Mouse (Mus musculus) forebrain, embryonic 14.5 days (tissue): ENCODE results near the gene Cnih2. TPM values are rescaled to one million over a fixed set of nuclear protein-coding genes. Genes with fewer than 3 reads are reported as not detected.

ENCODE experiments used
- ATAC-seq: fragments of 200-750 bp; cut with Nextera tagmentation; 2 replicates; pipeline ENCODE4 v1.8.0; 2017; ENCODE audit warnings: mild to moderate bottlenecking, moderate library complexity
- DNase-seq: peaks from one replicate; pipeline ENCODE4 v3.0.0-alpha.2; 2015; ENCODE audit warnings: low spot score
- H3K27ac ChIP-seq: fragments of 300-500 bp; sonication (generic); 2 replicates; pipeline ENCODE4 v1.5.1; 2014; ENCODE audit warnings: low read depth, mild to moderate bottlenecking, control low read depth, low read length, moderate library complexity
- H3K27me3 ChIP-seq: fragments of 300-500 bp; sonication (generic); replicated peaks from 2 replicates; pipeline ENCODE4 v1.6.1; 2014; ENCODE audit warnings: low read length, control low read depth, mixed read lengths; ENCODE audit not compliant: control insufficient read depth, insufficient read depth
- H3K36me3 ChIP-seq: fragments of 300-500 bp; sonication (generic); 2 replicates; pipeline ENCODE4 v1.6.1; 2014; ENCODE audit warnings: low read length, control low read depth; ENCODE audit not compliant: control insufficient read depth, insufficient read depth
- H3K4me1 ChIP-seq: fragments of 300-500 bp; sonication (generic); 2 replicates; pipeline ENCODE4 v1.6.1; 2014; ENCODE audit warnings: antibody characterized with exemption, low read length, control low read depth; ENCODE audit not compliant: control insufficient read depth, insufficient read depth
- H3K4me2 ChIP-seq: fragments of 300-500 bp; sonication (generic); 2 replicates; pipeline ENCODE4 v1.6.1; 2014; ENCODE audit warnings: mild to moderate bottlenecking, control low read depth, low read length
- H3K4me3 ChIP-seq: fragments of 300-500 bp; sonication (generic); 2 replicates; pipeline ENCODE4 v1.5.1; 2014; ENCODE audit warnings: low read depth, low read length, control low read depth
- H3K9ac ChIP-seq: fragments of 300-500 bp; sonication (generic); 2 replicates; pipeline ENCODE4 v1.6.1; 2014; ENCODE audit warnings: mild to moderate bottlenecking, low read length, control low read depth, moderate library complexity
- H3K9me3 ChIP-seq: fragments of 300-500 bp; sonication (generic); replicated peaks from 2 replicates; pipeline ENCODE4 v1.6.1; 2016; ENCODE audit warnings: low read length, control low read depth, mixed read lengths; ENCODE audit not compliant: control insufficient read depth
- WGBS: fragments of 180-500 bp; shearing (Covaris S2); extraction: QIAGEN DNeasy Blood & Tissue Kit; methylation state at CpG from one replicate; pipeline ENCODE4 v1.1.7; 2014; 5-methylcytosine and 5-hydroxymethylcytosine counted together
- polyA plus RNA-seq: library from polyadenylated mRNA; unstranded; fragments of >200 nt; fragmentation: Nextera tagmentation; extraction: Ambion mirVana; gene quantifications from 2 replicates; pipeline ENCODE4 v1.2.1, GENCODE M21; 2014

The Cnih2 gene
- polyA plus RNA-seq, 1 experiment from 2014 or later: 370 TPM

DNA sequence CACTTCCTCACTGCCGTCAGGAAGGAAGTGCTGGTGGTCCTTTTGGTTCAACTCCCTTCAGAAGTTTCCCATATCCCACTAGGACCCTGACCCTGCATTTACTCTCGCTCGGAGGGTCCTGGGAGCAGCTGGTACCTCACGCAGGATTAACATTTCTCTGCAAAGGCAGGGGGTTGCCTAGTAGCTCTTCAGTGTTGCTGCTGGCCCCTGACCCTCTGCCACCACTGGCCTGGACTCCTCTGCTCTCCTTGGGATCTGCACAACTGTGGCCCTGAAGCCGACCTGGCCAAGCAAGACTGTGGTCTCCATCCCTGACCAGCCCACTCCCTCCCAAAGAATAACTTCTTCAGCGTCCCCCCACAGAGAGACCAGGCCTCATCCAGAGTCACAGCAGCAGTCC is 49.0 kb downstream of the Cnih2 start:
- ATAC-seq (no peak), DNase-seq (no peak)
- no peaks in the 10 kb centered on the region for H3K4me1 ChIP-seq
- WGBS: 71% methylated on average over 6 of the region's 6 CpGs
- H3K4me2 ChIP-seq: no peak overlapping the region
- no peak overlapping the region for H3K9ac ChIP-seq
- no peak overlapping the region for H3K4me3 ChIP-seq
- peaks cover 39% of the 10 kb centered on the region for H3K36me3 ChIP-seq
- H3K27ac ChIP-seq: no peak overlapping the region
- no peaks in the 10 kb centered on the region for H3K9me3 ChIP-seq
- H3K27me3 ChIP-seq: peaks cover 33% of the 10 kb centered on the region

DNA sequence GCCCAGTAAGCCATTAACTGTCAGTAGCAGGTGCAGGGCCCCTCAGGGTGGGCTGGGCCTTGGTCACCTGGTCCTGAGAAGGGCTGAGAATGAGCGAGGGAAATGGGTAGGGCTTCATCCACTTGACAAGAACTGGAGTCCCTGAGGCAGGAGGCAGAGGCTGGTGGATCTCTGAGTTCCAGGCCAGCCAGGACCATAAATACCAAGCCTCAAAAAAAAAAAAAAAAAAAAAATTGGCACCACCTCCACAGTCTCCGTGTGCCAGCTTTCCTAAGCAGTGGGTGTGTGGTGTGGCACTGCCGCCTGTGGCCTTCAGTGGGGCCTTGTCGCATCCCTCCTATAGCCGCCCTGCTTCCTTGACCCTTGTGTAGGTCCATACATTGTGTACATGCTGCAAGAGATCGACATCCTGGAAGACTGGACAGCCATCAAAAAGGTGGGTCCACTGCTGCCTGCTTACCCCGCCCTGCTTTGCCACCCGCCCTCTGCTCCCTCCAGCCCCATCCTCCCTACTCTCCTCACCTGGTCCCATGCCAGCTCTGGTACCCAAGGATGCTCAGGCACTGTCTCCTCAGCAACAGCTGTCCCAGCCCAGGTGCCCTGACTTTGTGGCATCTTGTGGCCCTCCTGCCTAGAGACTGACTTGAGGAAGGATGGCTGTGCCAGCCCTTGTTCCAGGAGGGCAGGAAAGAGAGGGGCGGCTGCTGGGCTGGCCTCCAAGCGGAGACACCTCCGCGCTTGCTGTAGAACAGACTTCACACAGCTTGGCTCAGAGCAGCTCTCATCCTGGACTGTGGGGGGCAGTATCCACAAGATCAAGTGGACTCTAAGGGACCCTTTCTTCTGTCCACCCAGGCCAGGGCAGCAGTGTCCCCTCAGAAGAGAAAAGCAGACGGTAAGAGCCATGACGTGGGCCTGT is 49.9 kb downstream of the Cnih2 start:
- Histone ChIP-seq H3K4me3 (no peak overlapping the region), H3K27ac (no peak overlapping the region), H3K9ac (no peak overlapping the region), H3K4me1 (no peaks in the 10 kb centered on the region), H3K36me3 (peaks cover 42% of the 10 kb centered on the region), H3K9me3 (no peaks in the 10 kb centered on the region), H3K27me3 (peaks cover 30% of the 10 kb centered on the region), H3K4me2 (no peak overlapping the region)
- no peak for ATAC-seq
- DNase-seq: no peak
- 79% methylated on average over 14 of the region's 14 CpGs for WGBS

DNA sequence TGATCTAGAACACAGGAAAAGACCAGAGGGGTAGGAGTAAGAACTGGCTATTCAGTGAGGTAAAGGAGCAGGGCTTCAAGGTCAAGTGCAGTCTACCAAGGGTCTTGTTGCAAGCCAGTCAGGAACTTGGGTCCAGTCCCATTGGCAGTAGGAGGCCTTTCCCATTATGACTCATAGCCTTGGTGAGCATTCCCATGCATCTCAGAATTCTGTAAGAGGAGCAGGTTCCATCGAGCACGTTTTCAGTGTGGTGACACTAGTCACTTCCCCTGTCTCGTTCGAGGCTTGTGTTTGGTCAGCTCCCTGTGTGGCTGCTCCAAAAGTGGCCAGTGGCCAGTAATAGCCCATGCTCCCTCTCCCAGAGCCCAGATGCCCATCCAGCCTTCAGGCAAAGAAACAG is 52.8 kb downstream of the Cnih2 start:
- ATAC-seq: no peak
- no peak overlapping the region for H3K27ac ChIP-seq
- no peak overlapping the region for H3K4me2 ChIP-seq
- H3K27me3 ChIP-seq: peaks cover 4% of the 10 kb centered on the region; the same call in 1 of the 2 replicates
- no peak overlapping the region for H3K9ac ChIP-seq
- H3K4me3 ChIP-seq: no peak overlapping the region
- WGBS: 86% methylated on average over 4 of the region's 4 CpGs
- no peaks in the 10 kb centered on the region for H3K9me3 ChIP-seq
- H3K36me3 ChIP-seq: peaks cover 50% of the 10 kb centered on the region
- no peak for DNase-seq
- peaks cover 6% of the 10 kb centered on the region for H3K4me1 ChIP-seq

Other genes with a start within 250 kb of the Cnih2 start
- gene Ctsf, start 243.4 kb downstream of the Cnih2 start, polyA plus RNA-seq: 43.9 and 51.5 TPM in 2 replicates
- gene Actn3, start 220.6 kb downstream of the Cnih2 start, polyA plus RNA-seq: 0.78 and 0.88 TPM in 2 replicates
- gene Zdhhc24, start 219.9 kb downstream of the Cnih2 start, polyA plus RNA-seq: 11.4 and 12.9 TPM in 2 replicates
- gene Bbs1, start 191.9 kb downstream of the Cnih2 start, polyA plus RNA-seq: 9.0 and 14.5 TPM in 2 replicates
- 100.0 and 103 TPM in 2 replicates for gene Dpp3, start 170.2 kb downstream of the Cnih2 start, polyA plus RNA-seq
- 4.9 and 7.8 TPM in 2 replicates for gene Peli3, start 155.4 kb downstream of the Cnih2 start, polyA plus RNA-seq
- 145 and 148 TPM in 2 replicates for gene Mrpl11, start 136.4 kb downstream of the Cnih2 start, polyA plus RNA-seq
- 0.08 and 0.14 TPM in 2 replicates for gene Npas4, start 108.2 kb downstream of the Cnih2 start, polyA plus RNA-seq
- 7.4 and 8.0 TPM in 2 replicates for gene Slc29a2, start 74.7 kb downstream of the Cnih2 start, polyA plus RNA-seq
- gene B4gat1, start 59.7 kb downstream of the Cnih2 start, polyA plus RNA-seq: 45.4 and 55.1 TPM in 2 replicates
- gene AC124502.3, start 59.6 kb downstream of the Cnih2 start, polyA plus RNA-seq: 1.2 and 1.7 TPM in 2 replicates
- gene Brms1, start 57.2 kb downstream of the Cnih2 start, polyA plus RNA-seq: 56.2 and 56.8 TPM in 2 replicates
- 1.3 and 1.4 TPM in 2 replicates for gene Rin1, start 48.0 kb downstream of the Cnih2 start, polyA plus RNA-seq
- gene Cd248, start 30.4 kb downstream of the Cnih2 start, polyA plus RNA-seq: 12.5 and 16.2 TPM in 2 replicates
- gene Tmem151a, start 13.0 kb downstream of the Cnih2 start, polyA plus RNA-seq: 5.4 and 7.5 TPM in 2 replicates
- gene Yif1a, start 10.0 kb downstream of the Cnih2 start, polyA plus RNA-seq: 71.6 and 95.5 TPM in 2 replicates
- 247 and 250 TPM in 2 replicates for gene Rab1b, start 8.6 kb upstream of the Cnih2 start, polyA plus RNA-seq
- 26.2 and 41.1 TPM in 2 replicates for gene Klc2, start 20.0 kb upstream of the Cnih2 start, polyA plus RNA-seq
- gene Pacs1, start 174.6 kb upstream of the Cnih2 start, polyA plus RNA-seq: 25.0 and 29.4 TPM in 2 replicates
- 298 and 333 TPM in 2 replicates for gene Sf3b2, start 196.9 kb upstream of the Cnih2 start, polyA plus RNA-seq
- 20.9 and 26.3 TPM in 2 replicates for gene Gal3st3, start 199.8 kb upstream of the Cnih2 start, polyA plus RNA-seq
- gene Catsper1, start 237.2 kb upstream of the Cnih2 start, polyA plus RNA-seq: not detected in 2 replicates